Mouse (Mus musculus) liver, embryonic 14.5 days (tissue): ENCODE measurements around the gene Zfp108. TPM values are rescaled to one million over a fixed set of nuclear protein-coding genes. Genes with fewer than 3 reads are reported as not detected.

Source experiments
- ATAC-seq: fragments of 200-750 bp; cut with Nextera tagmentation; 2 replicates; pipeline ENCODE4 v1.8.0; 2017; ENCODE audit warnings: moderate number of reproducible peaks, mild to moderate bottlenecking, moderate library complexity; ENCODE audit not compliant: insufficient read depth
- DNase-seq, 3 experiments: peaks; one replicate each; pipeline ENCODE4 v3.0.0-alpha.2; 2012 to 2013; ENCODE audit warnings: low read depth in 3 of 3, low spot score in 3 of 3
- H3K27ac ChIP-seq: fragments of 300-500 bp; sonication (generic); 2 replicates; pipeline ENCODE4 v1.5.1; 2014; ENCODE audit warnings: moderate library complexity, mild to moderate bottlenecking, control low read depth, inconsistent platforms
- H3K27me3 ChIP-seq: fragments of 300-500 bp; sonication (generic); 2 replicates; pipeline ENCODE4 v1.6.1; 2014; ENCODE audit warnings: mild to moderate bottlenecking, low read length, moderate library complexity; ENCODE audit not compliant: control insufficient read depth, insufficient read depth
- H3K36me3 ChIP-seq: fragments of 300-500 bp; sonication (generic); replicated peaks from 2 replicates; pipeline ENCODE4 v1.6.1; 2014; ENCODE audit warnings: low read depth; ENCODE audit not compliant: control insufficient read depth, insufficient read depth
- H3K4me1 ChIP-seq, 2 experiments: fragments of 200-500 bp in 1 of 2; fragments of 300-500 bp in 1 of 2; sonication (generic) in 1 of 2; replicated peaks; 2 replicates each; pipeline ENCODE4 v1.6.1; 2012 to 2014; ENCODE audit warnings: antibody characterized with exemption in 1 of 2, inconsistent platforms in 1 of 2, low read length in 1 of 2; ENCODE audit not compliant: control insufficient read depth in 2 of 2, insufficient read depth in 2 of 2
- H3K4me2 ChIP-seq: fragments of 300-500 bp; sonication (generic); 2 replicates; pipeline ENCODE4 v1.6.1; 2014; ENCODE audit warnings: low read depth, mild to moderate bottlenecking, control low read depth, moderate library complexity
- H3K4me3 ChIP-seq, 2 experiments: fragments of 200-500 bp in 1 of 2; fragments of 300-500 bp in 1 of 2; sonication (generic) in 1 of 2; 2 replicates each; pipeline ENCODE4 v1.5.1; 2012 to 2014; ENCODE audit warnings: low read depth in 2 of 2, low read length in 2 of 2, mild to moderate bottlenecking in 2 of 2, control low read depth in 1 of 2, inconsistent platforms in 1 of 2, moderate library complexity in 1 of 2; ENCODE audit not compliant: insufficient read depth in 1 of 2
- H3K9ac ChIP-seq: fragments of 300-500 bp; sonication (generic); replicated peaks from 2 replicates; pipeline ENCODE4 v1.6.1; 2014; ENCODE audit warnings: mild to moderate bottlenecking, control low read depth, moderate library complexity
- H3K9me3 ChIP-seq: fragments of 300-500 bp; sonication (generic); 2 replicates; pipeline ENCODE4 v1.6.1; 2016; ENCODE audit warnings: low read length, mixed read lengths; ENCODE audit not compliant: control insufficient read depth
- CTCF ChIP-seq: IDR thresholded peaks from 2 replicates; pipeline ENCODE4 v1.5.1; 2016; ENCODE audit warnings: antibody characterized with exemption, low read depth, control low read depth
- EP300 ChIP-seq: IDR thresholded peaks from 2 replicates; pipeline ENCODE4 v1.6.1; 2016; ENCODE audit warnings: antibody characterized with exemption, low read depth
- WGBS: fragments of 180-500 bp; shearing (Covaris S2); extraction: QIAGEN DNeasy Blood & Tissue Kit; methylation state at CpG from one replicate; pipeline ENCODE4 v1.1.7; 2014; ENCODE audit not compliant: insufficient replicate concordance; 5-methylcytosine and 5-hydroxymethylcytosine counted together
- polyA plus RNA-seq, 2 experiments: library from polyadenylated mRNA; depleted of rRNA in 1 of 2; stranded (reverse) in 1 of 2; unstranded in 1 of 2; fragments of >200 nt; fragmentation: Nextera tagmentation in 1 of 2; extraction: Ambion mirVana in 1 of 2; gene quantifications; 2 replicates each; pipeline versions ENCODE4 v1.2.1 to v1.2.3; 2012 to 2014

Gene Zfp108
- polyA plus RNA-seq, 2 experiments, result 0.09 to 0.26 TPM

DNA sequence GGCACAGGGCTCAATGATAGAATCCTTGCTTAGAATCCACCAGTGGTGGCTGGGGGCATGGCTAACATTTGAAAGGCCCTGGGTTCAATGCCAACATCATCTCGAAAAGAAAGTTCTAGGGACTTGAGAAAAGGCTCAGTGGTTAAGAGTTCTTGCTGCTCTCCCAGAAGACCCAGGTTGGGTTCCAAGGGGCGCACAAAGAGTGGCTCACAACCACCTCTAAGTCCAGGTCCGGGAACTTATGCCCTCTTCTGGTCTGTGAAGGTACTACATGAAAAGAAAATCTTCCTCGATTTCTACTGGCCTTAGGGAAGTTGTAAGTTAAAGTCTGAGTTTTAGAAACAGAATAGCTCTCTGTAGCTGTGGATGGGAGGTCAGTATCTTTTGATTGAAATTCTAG is 31.5 kb downstream of the Zfp108 start:
- Histone ChIP-seq H3K27me3 (no peaks in the 10 kb centered on the region), H3K9ac (no peak overlapping the region), H3K4me2 (no peak overlapping the region), H3K36me3 (no peaks in the 10 kb centered on the region), H3K27ac (no peak overlapping the region), H3K4me3 (no peak overlapping the region), H3K4me1 (no peaks in the 10 kb centered on the region), H3K9me3 (no peaks in the 10 kb centered on the region)
- ATAC-seq (no peak), DNase-seq (no peak)
- 30% methylated on average over 4 of the region's 4 CpGs for WGBS
- TF ChIP-seq CTCF (peak; percentile 55), EP300 (no peak)

DNA sequence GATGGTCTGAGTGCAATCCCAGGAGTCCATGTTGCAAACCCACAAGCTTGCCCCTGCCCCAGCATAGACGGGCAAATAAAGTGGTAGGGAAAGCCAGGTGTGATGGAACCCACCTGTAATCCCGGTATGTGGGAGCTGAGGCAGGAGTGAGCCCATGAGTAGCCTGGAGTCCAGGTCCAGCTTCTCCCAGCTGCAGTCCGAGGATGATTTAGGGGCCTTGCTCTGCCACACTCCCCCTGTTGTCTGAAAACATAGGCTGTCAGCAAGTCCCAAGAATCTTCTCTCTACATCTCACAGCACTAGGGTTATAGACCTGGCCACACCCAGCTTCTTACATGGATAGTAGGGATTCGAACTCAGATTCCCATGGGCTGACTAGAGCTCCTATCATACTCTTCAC is 32.3 kb downstream of the Zfp108 start:
- Histone ChIP-seq H3K4me2 (no peak overlapping the region), H3K4me1 (no peaks in the 10 kb centered on the region), H3K9ac (no peak overlapping the region), H3K27ac (no peak overlapping the region), H3K27me3 (no peaks in the 10 kb centered on the region), H3K4me3 (no peak overlapping the region), H3K36me3 (no peaks in the 10 kb centered on the region; the same call in 1 of the 2 replicates), H3K9me3 (no peaks in the 10 kb centered on the region)
- WGBS, result 64% methylated on average over 4 of the region's 4 CpGs
- ATAC-seq (no peak), DNase-seq (no peak)
- no peak for TF ChIP-seq CTCF
- TF ChIP-seq EP300, result no peak

DNA sequence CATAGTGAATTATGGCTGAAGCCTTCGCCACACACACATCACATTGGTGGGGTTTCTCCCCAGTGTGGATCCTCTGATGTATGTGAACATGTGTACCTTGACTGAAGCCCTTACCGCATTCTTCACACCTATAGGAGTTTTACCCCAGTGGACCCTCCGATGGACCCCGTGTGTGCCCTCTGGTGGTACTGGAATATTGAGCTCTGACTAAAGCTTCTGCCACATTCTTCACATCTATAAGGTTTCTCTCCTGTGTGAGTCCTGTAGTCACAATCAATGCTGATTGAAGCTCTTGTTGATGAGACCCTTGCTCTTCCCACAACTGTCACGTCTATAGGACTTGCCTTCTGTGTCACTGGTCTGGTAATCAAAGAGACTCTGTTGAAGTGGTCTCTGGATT is 33.1 kb downstream of the Zfp108 start:
- TF ChIP-seq CTCF, result no peak
- no peak for TF ChIP-seq EP300

DNA sequence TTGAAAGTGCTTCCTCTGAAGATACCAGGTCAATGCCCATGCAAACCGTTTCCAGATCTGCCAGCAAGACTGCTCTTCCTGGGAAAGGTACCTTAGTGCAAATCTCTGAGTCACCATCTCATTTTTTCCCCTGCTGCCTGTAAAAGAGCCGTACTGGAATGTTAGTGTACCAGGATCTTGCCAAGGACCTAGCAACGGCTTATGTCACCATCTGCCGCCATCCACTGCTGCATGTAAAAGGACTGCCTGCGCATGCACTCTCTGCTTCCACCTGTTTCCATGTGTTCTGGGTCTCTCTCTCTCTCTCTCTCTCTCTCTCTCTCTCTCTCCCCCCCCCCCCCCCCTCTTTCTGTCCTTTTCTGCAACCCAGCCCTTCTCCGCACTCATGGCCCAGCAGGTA is 33.9 kb downstream of the Zfp108 start:
- ATAC-seq (no peak), DNase-seq (no peak)
- Histone ChIP-seq H3K4me1 (no peaks in the 10 kb centered on the region), H3K27me3 (no peaks in the 10 kb centered on the region), H3K27ac (no peak overlapping the region), H3K9me3 (no peaks in the 10 kb centered on the region), H3K4me2 (no peak overlapping the region), H3K4me3 (no peak overlapping the region), H3K36me3 (peaks cover 3% of the 10 kb centered on the region; the same call in 1 of the 2 replicates), H3K9ac (no peak overlapping the region)
- TF ChIP-seq EP300, result no peak
- TF ChIP-seq CTCF, result no peak
- 77% methylated on average over 6 of the region's 6 CpGs for WGBS

More for the DNA sequence above, 33.1 kb downstream of the Zfp108 start:
- ATAC-seq (no peak), DNase-seq (no peak)
- Histone ChIP-seq H3K9me3 (no peaks in the 10 kb centered on the region), H3K27me3 (no peaks in the 10 kb centered on the region), H3K4me2 (no peak overlapping the region), H3K9ac (no peak overlapping the region), H3K27ac (no peak overlapping the region), H3K4me3 (no peak overlapping the region), H3K36me3 (peaks cover 3% of the 10 kb centered on the region; the same call in 1 of the 2 replicates), H3K4me1 (no peaks in the 10 kb centered on the region)
- WGBS, result 67% methylated on average over 5 of the region's 5 CpGs

DNA sequence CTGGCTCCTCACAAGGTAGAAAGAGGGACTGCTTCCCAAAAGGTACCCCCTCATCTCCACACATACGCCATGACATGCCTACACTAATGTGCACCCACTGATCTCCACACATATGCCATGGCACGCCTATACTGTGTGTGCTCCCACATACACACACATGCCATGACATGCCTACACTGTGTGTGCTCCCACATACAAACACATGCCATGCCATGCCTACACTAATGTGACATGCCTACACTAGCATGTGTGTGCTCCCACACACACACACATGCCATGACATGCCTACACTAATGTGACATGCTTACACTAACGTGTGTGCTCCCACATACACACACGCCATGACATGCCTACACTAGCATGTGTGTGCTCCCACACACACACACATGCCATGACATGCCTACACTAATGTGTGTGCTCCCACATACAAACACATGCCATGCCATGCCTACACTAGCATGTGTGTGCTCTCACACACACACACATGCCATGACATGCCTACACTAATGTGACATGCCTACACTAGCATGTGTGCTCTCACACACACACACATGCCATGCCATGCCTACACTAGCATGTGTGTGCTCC is 35.6 kb downstream of the Zfp108 start:
- H3K4me3 ChIP-seq, result no peak overlapping the region
- H3K9me3 ChIP-seq, result no peaks in the 10 kb centered on the region
- no peak overlapping the region for H3K4me2 ChIP-seq
- 63% methylated on average over 4 of the region's 4 CpGs for WGBS
- peaks cover 3% of the 10 kb centered on the region; the same call in 1 of the 2 replicates for H3K36me3 ChIP-seq
- no peak for TF ChIP-seq EP300
- no peak for TF ChIP-seq CTCF
- H3K27ac ChIP-seq, result no peak overlapping the region
- no peak for ATAC-seq
- H3K4me1 ChIP-seq, result 0 out of 4 replicates have a peak, but pooled peaks cover 0 to 2% of the 10 kb centered on the region in 2 experiments
- no peak overlapping the region for H3K9ac ChIP-seq
- H3K27me3 ChIP-seq, result no peaks in the 10 kb centered on the region
- no peak for DNase-seq
